Mouse (Mus musculus) lung, postnatal 0 days (tissue): ENCODE results near the gene Rps3. TPM values are rescaled to one million over a fixed set of nuclear protein-coding genes. Genes with fewer than 3 reads are reported as not detected.

Experiments
- ATAC-seq: fragments of 200-750 bp; cut with Nextera tagmentation; 2 replicates; pipeline ENCODE4 v1.8.0; 2017; ENCODE audit warnings: moderate library complexity
- DNase-seq: peaks from one replicate; pipeline ENCODE4 v3.0.0-alpha.2; 2016; ENCODE audit warnings: low spot score
- H3K27ac ChIP-seq: fragments of 300-500 bp; sonication (generic); 2 replicates; pipeline ENCODE4 v1.5.1; 2014; ENCODE audit warnings: antibody characterized with exemption, mild to moderate bottlenecking, low read length, mixed read lengths
- H3K27me3 ChIP-seq: fragments of 300-500 bp; sonication (generic); replicated peaks from 2 replicates; pipeline ENCODE4 v1.6.1; 2014; ENCODE audit warnings: low read length, mixed read lengths; ENCODE audit not compliant: insufficient read depth
- H3K36me3 ChIP-seq: fragments of 300-500 bp; sonication (generic); 2 replicates; pipeline ENCODE4 v1.6.1; 2014; ENCODE audit warnings: low read length, mixed read lengths; ENCODE audit not compliant: insufficient read depth
- H3K4me1 ChIP-seq: fragments of 300-500 bp; sonication (generic); 2 replicates; pipeline ENCODE4 v1.6.1; 2014; ENCODE audit warnings: antibody characterized with exemption, low read depth, low read length, mixed read lengths; ENCODE audit not compliant: insufficient read depth
- H3K4me2 ChIP-seq: fragments of 300-500 bp; sonication (generic); replicated peaks from 2 replicates; pipeline ENCODE4 v1.6.1; 2014; ENCODE audit warnings: low read depth, mild to moderate bottlenecking, low read length, moderate library complexity, mixed read lengths
- H3K4me3 ChIP-seq: fragments of 300-500 bp; sonication (generic); 2 replicates; pipeline ENCODE4 v1.5.1; 2014; ENCODE audit warnings: low read depth, low read length
- H3K9ac ChIP-seq: fragments of 300-500 bp; sonication (generic); replicated peaks from 2 replicates; pipeline ENCODE4 v1.6.1; 2014; ENCODE audit warnings: low read depth, mild to moderate bottlenecking
- H3K9me3 ChIP-seq: fragments of 300-500 bp; sonication (generic); 2 replicates; pipeline ENCODE4 v1.6.1; 2016; ENCODE audit warnings: low read length, mixed read lengths
- CTCF ChIP-seq: IDR thresholded peaks from 2 replicates; pipeline ENCODE4 v1.5.1; 2016; ENCODE audit warnings: antibody characterized with exemption, mild to moderate bottlenecking
- EP300 ChIP-seq: IDR thresholded peaks from 2 replicates; pipeline ENCODE4 v1.6.1; 2016; ENCODE audit warnings: antibody characterized with exemption, mild to moderate bottlenecking, control low read depth
- WGBS: fragments of 180-500 bp; shearing (Covaris S2); extraction: QIAGEN DNeasy Blood & Tissue Kit; methylation state at CpG from one replicate; pipeline ENCODE4 v1.1.7; 2014; 5-methylcytosine and 5-hydroxymethylcytosine counted together
- polyA plus RNA-seq: library from polyadenylated mRNA; unstranded; fragments of >200 nt; fragmentation: Nextera tagmentation; extraction: Ambion mirVana; gene quantifications from 2 replicates; pipeline ENCODE4 v1.2.1, GENCODE M21; 2015

Rps3 gene
- polyA plus RNA-seq, 1 experiment from 2014 or later: 625 TPM

GRCm38 (mm10) chr7:99450703-99451102 is 32.8 kb downstream of the Rps3 start:
- Histone ChIP-seq H3K27ac (no peak overlapping the region), H3K9me3 (no peaks in the 10 kb centered on the region), H3K27me3 (no peaks in the 10 kb centered on the region), H3K9ac (no peak overlapping the region), H3K36me3 (0 out of 2 replicates have a peak, but pooled peaks cover 4% of the 10 kb centered on the region), H3K4me3 (no peak overlapping the region), H3K4me1 (no peaks in the 10 kb centered on the region), H3K4me2 (no peak overlapping the region)
- DNase-seq: peak; percentile 90
- ATAC-seq: peak; percentile 63
- TF ChIP-seq CTCF (peak; percentile 98), EP300 (no peak)
- WGBS: 3% methylated on average over 3 of the region's 3 CpGs

- Histone ChIP-seq H3K9me3 (no peaks in the 10 kb centered on the region), H3K4me1 (no peaks in the 10 kb centered on the region), H3K36me3 (0 out of 2 replicates have a peak, but pooled peaks cover 4% of the 10 kb centered on the region), H3K27me3 (no peaks in the 10 kb centered on the region), H3K4me3 (no peak overlapping the region), H3K27ac (no peak overlapping the region), H3K4me2 (no peak overlapping the region), H3K9ac (no peak overlapping the region)
- DNase-seq: no peak
- ATAC-seq: no peak
- no peak for TF ChIP-seq EP300
- no peak for TF ChIP-seq CTCF
- WGBS: 73% methylated on average over 3 of the region's 3 CpGs
Measured at GRCm38 (mm10) chr7:99449751-99450150, 33.8 kb downstream of the Rps3 start.

DNA sequence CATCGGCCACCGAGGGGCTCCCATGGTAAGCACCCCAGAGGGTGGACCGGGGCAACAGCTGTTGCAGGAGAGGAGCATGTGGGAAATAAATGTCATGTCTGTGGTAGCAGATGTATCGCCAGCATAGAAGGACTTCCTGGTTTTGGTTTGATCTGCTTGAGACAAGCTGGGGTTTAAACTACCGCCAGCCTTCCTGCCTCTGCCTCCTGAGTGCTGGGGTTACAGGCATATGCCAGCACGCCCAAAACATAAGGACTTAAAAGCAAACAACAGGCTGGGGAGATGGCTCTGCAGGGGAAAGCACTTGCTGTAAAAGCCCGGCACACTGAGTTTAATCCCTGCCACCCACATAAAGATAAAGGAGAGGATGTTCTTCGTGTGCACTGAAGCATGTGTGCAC is 34.5 kb downstream of the Rps3 start:
- no peak overlapping the region for H3K27ac ChIP-seq
- no peak for TF ChIP-seq CTCF
- TF ChIP-seq EP300: no peak

DNA sequence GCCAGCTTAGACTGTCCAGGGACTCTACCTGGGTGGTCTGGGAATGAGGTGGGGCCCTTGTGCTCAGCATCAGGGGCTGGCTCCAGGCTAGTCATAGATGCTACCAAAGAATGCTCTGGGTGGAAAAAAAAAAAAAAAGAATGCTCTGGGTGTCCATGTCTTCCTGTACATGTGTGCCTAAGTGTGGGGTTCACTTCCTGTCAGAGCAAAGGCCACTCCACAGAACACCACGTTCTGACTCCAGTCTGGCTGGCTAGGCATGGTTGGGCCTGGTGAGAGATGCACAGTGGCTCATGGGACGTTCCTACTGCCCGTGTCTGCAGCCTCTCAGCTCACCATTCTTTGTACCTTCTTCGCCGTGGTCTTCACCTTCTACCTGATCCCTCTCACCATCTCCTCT is 34.9 kb downstream of the Rps3 start:
- Histone ChIP-seq H3K27ac (no peak overlapping the region), H3K9me3 (no peaks in the 10 kb centered on the region)
- no peak for ATAC-seq

More for the DNA sequence above, 34.5 kb downstream of the Rps3 start:
- Histone ChIP-seq H3K36me3 (0 out of 2 replicates have a peak, but pooled peaks cover 4% of the 10 kb centered on the region), H3K27me3 (no peaks in the 10 kb centered on the region), H3K9me3 (no peaks in the 10 kb centered on the region), H3K4me2 (no peak overlapping the region), H3K4me1 (no peaks in the 10 kb centered on the region), H3K9ac (no peak overlapping the region), H3K4me3 (no peak overlapping the region)
- ATAC-seq: no peak
- 60% methylated on average over 8 of the region's 8 CpGs for WGBS
- no peak for DNase-seq

DNA sequence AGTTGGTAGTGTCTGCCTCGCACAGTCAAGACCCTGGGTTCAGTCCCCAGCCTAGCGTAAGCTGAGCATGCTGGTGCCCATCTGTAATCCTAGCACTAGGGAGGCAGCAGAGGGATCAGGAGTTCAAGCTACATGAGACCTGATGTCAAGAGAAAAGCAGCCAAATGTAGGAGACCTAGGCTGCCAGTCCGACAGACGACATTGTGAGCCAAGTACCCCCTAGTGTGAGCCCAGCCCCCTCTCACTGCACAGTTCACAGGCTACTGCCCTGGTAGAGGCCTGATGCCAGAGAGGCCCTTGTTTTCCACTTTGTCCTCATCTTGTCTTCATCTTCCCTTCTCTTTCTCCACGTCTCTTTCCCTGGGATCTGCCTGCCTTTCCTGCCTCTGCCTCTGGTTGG is 36.2 kb downstream of the Rps3 start:
- TF ChIP-seq CTCF: no peak
- TF ChIP-seq EP300: no peak
- Histone ChIP-seq H3K27me3 (no peaks in the 10 kb centered on the region), H3K4me3 (no peak overlapping the region), H3K4me2 (no peak overlapping the region), H3K9ac (no peak overlapping the region), H3K9me3 (no peaks in the 10 kb centered on the region), H3K27ac (no peak overlapping the region), H3K36me3 (0 out of 2 replicates have a peak, but pooled peaks cover 4% of the 10 kb centered on the region), H3K4me1 (no peaks in the 10 kb centered on the region)
- DNase-seq (no peak), ATAC-seq (no peak)
- 79% methylated on average over 5 of the region's 5 CpGs for WGBS

More for the DNA sequence above, 34.9 kb downstream of the Rps3 start:
- Histone ChIP-seq H3K4me2 (no peak overlapping the region), H3K4me1 (no peaks in the 10 kb centered on the region), H3K9ac (no peak overlapping the region), H3K4me3 (no peak overlapping the region), H3K36me3 (0 out of 2 replicates have a peak, but pooled peaks cover 4% of the 10 kb centered on the region), H3K27me3 (no peaks in the 10 kb centered on the region)
- 63% methylated on average over 5 of the region's 5 CpGs for WGBS
- no peak for DNase-seq
- TF ChIP-seq CTCF (no peak), EP300 (no peak)

GRCm38 (mm10) chr7:99445833-99446232 is 37.7 kb downstream of the Rps3 start:
- H3K9me3 ChIP-seq: no peaks in the 10 kb centered on the region
- no peaks in the 10 kb centered on the region for H3K27me3 ChIP-seq
- ATAC-seq (no peak), DNase-seq (no peak)
- H3K36me3 ChIP-seq: 0 out of 2 replicates have a peak, but pooled peaks cover 4% of the 10 kb centered on the region
- no peak overlapping the region for H3K4me2 ChIP-seq
- WGBS: 80% methylated on average over 2 of the region's 2 CpGs
- H3K27ac ChIP-seq: no peak overlapping the region
- H3K4me1 ChIP-seq: peaks cover 12% of the 10 kb centered on the region
- no peak overlapping the region for H3K9ac ChIP-seq
- H3K4me3 ChIP-seq: no peak overlapping the region
- TF ChIP-seq EP300 (no peak), CTCF (peak; percentile 63)

DNA sequence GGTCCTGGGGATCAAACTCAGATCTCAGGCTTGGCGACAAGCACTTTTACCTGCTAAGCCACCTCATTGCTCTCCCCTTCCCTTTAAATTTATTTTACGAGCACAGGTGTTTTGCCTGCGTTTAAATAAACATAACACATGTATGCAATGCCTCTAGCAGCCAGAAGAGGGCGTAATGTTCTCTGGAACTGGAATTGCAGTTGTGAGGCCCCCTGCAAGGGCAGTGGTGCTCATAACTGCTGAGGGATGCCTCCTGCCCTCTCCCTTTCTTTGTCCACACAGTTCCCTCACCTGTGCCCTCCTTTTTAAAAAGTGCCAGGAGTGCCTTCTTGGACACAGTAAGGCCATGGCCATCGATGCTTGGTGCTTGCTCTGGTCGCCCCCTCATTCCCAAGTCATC is 39.5 kb downstream of the Rps3 start:
- Histone ChIP-seq H3K4me2 (no peak overlapping the region), H3K27ac (no peak overlapping the region), H3K4me3 (no peak overlapping the region), H3K36me3 (0 out of 2 replicates have a peak, but pooled peaks cover 4% of the 10 kb centered on the region), H3K27me3 (no peaks in the 10 kb centered on the region), H3K9me3 (no peaks in the 10 kb centered on the region), H3K4me1 (peaks cover 12% of the 10 kb centered on the region), H3K9ac (no peak overlapping the region)
- TF ChIP-seq CTCF (peak; percentile 73), EP300 (no peak)
- DNase-seq (peak; percentile 23), ATAC-seq (no peak)
- 68% methylated on average over 6 of the region's 6 CpGs for WGBS
